Mouse (Mus musculus): ENCODE measurements around the gene Slc29a2.

DNA sequence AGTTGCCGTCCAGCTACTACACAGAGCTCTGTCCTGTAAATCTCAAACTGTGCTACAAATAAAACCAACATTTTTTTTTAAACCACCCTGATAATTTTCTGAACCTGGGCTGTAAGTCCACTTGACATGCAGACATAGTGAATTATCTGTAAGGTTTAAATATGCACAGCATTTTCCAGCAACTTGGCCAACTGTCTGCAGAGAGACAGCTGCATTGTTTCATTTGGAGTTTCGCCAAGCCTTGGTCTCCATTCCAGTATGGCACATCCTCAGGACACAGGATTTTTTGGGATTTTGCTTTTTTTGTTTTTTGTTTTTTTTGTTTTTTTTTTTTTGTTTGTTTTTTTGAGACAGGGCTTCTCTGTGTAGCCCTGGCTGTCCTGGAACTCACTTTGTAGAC lies 2.2 kb upstream of the Slc29a2 start:
- TF ChIP-seq TAL1 (IDR thresholded peaks at IDR 0.05; ENCODE audit: low read length) (no peak), GATA1 (IDR thresholded peaks at IDR 0.05; ENCODE audit: low read length) (no peak)

All from erythroblast, embryonic 14.5 days (primary cell).